Mouse (Mus musculus): ENCODE measurements around the gene Hdac9.

Hdac9 gene

DNA sequence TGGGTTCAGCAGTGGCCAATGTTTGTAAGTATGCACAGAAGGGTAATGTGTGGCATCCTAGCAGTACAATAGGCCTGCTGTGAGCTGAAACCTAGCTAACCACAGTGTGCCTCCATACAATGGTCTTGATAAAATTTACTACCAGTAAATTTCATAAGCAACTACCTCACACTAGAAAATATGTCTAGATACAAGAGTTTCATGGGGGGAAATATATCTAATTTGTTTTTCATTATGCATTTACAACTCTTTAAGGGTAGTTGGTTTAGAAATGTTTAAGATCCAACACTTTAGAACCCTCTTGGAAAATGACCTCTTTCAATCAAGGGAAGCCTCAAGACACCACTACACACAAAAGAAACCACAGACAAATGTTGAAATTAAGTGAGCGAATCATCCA, 589.8 kb downstream of the Hdac9 start:
- no peak for DNase-seq

DNA sequence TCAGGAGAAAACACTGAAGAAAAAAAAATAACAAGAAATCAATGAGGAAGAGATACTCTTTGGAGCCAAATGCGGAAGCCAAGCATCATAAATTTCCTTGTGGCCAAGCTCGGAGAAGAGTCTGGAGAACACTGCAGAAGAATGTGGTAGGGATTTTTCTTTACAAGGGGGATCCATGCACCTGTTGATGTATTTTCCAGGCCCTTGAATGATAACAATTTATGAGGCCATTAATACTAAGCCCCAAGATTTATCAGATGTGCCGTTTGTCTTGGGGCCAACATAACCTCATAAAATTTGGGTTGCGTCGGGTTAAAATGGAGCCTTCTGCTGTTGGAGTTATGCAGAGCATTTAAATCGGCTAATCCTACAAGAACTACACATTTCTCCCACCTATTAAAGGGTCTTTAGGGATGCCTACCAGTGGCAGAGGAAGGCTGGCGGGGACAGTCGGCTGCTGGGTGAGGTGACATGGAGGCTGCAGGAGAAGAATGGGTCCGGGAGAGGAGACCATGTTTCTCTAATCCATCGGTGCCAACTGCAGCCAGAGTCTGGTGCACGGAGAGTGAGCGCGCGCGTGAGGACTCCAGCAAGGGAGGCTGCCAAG, 604.7 kb downstream of the Hdac9 start:
- DNase-seq: no peak

DNA sequence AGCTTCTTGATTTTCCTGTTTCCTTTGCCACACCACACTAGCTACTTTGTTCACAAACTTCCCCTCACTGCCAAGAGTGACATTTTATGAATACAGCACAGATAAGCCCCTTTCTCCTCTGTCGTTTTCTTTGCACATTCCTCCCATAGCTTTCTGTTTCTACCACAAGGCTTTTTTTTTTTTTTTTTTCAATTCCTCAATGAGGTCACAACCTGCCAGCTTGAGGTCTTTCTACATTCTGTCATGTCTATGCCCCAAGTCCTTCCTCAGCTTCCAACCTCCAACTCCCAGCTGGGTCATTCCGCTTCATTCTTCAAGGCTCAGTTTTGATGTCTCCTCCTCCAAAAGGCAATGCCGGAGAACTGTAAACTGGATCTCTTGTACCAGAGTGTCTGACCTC, 611.4 kb downstream of the Hdac9 start:
- no peak for DNase-seq

DNA sequence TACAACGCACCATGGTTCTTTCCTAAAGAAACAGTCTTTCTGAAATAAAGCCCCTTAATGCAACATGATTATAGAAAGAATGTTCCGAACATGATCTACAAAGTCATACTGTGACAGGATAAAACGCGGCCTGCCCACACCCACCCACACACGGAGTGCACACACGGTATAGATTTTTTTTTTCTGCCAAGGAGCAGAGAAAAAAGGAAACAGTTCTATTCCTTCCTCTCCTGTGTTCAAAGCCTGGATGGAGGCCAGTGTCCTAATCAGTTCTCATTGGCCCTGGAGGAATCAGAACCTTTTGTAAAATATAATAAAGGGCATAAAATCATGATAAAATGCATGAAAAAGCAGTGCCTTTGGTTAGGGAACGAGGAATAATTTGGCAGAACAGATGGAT, 624.5 kb downstream of the Hdac9 start:
- no peak for DNase-seq

DNA sequence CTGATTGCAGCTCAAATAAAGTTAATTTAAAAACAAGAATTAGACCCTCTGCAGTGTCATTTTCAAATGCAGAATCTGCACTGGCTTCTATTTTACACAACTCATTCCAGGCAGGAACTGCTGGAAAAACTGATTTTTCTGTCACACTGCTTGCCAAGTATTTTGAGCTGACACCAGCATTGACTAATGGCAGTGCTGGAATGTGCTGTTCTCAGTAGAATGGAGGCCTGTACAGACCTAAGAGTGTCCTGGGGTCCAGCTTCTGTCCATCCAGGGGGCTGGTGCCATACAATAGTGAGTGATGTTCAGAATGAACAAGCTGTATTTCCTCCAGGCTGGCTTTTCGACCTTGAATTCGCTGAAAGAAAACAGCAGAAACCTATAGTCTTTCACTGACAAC, 629.7 kb downstream of the Hdac9 start:
- DNase-seq: no peak

DNA sequence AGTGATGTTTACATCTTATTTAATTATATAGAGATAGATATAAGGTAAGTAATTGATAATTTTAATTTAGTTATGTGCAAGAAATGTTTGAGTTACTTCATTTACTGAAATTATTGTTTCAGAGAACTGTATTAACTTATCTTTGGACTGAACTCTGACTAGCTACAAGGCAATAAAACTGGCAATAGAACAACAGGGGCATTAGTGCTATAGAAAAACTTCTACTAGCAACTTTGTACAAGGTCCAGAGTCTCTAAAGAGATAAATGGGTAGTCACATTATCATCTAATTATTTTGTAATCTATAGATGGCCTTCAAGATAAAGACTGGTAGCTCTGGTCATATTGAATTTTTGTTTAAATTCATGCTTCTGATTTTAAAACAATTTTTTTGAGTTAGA, 632.0 kb downstream of the Hdac9 start:
- no peak for DNase-seq

DNA sequence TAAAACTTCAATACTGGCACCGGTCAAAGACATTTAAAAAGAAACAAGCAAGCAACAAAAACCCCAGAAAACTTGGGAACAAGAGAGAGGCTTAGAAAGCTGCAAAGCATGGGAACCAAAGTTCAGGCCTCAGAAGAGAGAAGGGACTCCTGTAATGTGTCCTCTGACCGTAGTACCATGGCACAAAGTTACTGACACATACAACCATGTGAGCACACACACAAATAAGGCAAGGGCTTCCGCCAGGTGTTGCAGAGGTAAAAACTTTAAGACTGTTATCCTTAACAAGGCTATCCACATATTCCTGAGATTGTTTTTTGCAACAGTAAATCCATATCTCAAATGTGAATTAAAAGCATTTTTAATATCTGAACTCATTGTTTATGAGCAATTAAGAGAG, 632.5 kb downstream of the Hdac9 start:
- no peak for DNase-seq

DNA sequence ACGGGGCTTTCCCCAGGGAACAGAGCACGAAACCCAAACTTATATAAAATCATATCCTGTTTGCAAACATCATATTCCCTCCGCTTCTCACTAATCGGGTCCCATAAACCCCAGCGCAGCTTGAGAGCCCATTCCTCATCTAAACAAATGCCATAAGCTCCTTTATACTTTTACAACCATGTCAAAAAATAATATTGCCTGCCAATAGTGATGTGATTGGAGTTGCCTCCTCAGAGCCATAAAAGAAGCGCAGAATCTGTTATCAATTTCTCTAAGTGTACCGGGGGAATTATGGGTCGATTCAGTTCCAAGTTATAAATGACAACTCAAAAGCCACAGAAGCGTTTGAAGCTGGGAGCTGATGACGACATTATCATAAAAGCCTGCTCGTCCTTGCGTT, 638.1 kb downstream of the Hdac9 start:
- no peak for DNase-seq

DNA sequence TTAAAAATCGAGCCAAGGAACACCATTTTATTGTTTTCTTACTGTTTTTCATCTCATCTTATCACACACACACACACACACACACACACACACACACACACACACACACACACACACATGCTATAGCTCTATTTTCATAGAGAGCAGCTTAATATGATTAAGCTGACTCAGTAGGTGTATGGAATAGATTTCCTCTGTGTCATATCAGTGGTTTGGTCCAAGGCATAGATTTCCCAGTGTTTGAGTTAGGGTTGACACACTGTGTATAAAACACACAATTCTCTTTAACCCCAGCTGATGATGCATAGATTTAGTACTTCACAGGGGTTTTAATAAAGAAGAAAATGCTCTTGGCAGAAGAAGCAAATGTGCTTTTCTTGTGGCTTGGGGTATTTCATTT, 643.1 kb downstream of the Hdac9 start:
- DNase-seq: no peak

DNA sequence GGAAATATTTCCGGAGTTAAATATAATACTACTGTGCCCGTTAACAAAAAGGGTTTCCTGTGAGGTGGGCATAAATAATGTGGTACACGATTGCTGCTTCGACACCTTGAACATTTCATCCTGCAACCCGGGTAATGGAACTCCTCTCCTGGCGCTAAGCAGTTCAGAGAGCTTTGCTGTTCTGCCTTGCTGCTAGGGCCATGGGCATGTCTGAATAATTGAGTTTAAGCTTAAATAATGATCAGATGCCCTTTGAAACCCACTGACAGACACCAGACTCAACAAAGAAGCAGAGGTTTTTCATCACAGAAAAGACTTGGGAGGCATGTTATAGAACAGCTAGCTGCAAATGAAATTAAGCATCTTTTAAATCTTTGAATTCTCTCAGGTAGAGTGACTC, 646.8 kb downstream of the Hdac9 start:
- no peak for DNase-seq

DNA sequence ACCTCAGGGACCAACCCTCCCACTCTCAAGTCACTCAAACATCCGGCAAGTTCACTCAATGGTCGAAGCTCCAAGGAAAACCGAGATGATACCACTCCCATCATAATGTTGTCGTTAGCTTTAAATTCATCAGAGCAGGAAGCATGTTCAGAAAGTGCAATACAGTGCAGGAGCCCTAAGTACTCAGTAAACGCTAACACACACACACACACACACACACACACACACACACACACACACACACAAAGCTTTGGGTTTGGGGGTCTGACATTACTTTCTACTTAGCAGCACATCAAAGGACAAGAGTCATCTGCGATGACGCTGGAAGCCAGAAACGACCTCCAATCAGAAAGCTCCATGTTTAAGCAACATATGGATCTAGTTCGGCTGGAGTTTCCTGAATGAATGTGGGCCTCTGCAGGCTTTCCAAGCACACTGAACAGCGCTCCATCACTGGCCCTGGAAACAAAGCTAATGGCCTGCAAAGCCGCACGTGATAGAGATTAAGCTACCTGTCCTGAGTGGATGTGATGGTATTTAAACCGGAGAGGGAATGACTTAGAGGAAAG, 647.3 kb downstream of the Hdac9 start:
- DNase-seq: no peak

DNA sequence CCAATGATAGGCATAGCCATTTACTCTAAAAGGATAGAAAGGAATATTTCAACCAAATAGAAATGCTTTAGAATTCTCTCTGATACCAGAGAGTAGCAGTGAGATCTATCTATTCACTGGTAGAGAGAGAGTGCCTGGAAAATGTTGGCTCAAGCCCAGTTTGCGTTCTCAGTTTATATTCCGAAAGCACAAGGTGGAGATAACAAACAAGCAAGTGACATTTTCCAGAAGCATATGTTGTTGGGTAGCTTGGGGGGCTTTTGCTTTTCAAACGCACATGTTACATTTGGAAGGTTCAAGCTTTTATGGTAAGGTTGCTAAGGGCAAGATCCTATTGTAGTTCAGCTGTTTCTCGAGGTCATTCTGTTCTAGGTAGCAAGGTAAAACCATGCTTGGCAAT, 657.2 kb downstream of the Hdac9 start:
- no peak for DNase-seq

DNA sequence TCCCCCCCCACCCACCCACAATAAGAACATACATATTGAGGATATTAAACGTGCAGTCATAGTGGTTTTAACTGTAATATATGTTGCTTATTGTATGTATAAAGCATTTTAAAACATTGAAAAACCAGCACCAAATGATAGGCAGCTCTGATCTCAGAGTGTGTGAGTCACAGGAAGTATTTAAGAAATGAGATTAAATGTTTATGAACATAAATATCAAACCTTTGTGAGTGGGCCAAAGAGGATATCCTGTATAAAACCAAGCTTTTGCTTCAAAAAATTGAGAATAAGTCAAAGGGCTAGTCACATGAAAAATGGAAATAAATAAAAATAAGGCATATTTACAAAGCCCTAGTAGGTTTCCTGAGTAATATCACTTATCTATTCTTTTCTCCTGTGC, 667.7 kb downstream of the Hdac9 start:
- no peak for DNase-seq

DNA sequence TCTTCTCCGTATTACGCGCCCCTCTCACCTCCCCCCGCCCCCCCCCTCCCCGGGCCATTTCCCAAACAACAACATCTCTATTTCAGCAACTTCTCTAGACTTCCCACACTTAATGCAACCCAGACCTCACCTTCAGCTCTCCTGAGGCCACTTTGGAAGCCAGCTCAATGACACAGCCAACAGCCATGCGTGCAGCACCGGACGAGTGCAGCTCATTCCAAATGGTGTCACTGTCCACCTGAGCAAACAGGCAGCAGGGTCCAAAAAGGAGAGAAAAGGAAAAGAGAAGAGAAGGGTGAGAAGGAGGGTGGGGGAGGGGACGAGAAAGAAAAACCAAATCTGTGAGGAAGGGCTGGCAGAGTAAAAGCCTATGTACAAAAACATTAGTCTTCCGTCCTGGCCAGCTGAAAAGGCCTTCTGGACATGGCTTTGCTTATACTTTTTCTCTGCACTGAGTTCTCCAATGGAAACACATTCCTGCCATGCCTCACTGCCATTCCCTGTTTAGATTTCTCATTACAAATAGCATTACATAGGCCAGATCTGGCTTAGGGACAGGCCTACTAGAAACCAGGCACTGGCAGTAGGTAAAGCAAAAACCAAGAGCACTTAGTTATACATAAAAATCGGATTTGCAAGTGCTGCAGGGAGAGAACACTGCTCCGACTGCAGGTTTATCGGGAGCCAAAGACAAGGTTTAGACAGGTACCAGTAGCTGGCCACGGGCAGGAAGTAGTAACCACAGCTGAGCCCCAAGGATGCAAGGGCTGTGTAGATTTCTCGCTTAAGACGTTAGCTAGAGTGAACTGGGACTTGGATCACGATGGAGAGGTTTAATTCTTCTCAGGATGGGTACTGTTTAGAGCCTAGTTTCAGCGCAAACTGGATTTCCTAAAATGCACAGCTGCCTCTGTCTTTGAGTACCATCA, 668.4 kb downstream of the Hdac9 start:
- DNase-seq: peak; percentile 33

DNA sequence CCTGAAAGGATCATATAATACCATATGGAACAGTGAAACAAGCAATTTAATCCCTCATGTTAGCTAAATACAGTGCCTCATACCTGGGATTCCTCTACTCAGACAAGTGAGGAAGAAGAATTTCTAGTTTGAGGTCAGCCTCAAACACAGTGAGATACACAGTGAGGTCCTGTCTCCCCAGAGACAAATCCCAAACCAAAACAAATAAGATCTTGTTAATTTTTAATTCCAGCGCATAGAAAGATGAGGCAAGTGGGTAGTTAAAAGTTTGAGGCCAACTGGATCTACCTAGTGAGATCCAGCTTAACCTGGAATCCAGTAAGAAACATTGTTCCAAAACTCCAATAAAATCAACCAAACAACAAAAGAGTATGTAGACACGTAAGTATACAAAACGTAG, 678.1 kb downstream of the Hdac9 start:
- no peak for DNase-seq

DNA sequence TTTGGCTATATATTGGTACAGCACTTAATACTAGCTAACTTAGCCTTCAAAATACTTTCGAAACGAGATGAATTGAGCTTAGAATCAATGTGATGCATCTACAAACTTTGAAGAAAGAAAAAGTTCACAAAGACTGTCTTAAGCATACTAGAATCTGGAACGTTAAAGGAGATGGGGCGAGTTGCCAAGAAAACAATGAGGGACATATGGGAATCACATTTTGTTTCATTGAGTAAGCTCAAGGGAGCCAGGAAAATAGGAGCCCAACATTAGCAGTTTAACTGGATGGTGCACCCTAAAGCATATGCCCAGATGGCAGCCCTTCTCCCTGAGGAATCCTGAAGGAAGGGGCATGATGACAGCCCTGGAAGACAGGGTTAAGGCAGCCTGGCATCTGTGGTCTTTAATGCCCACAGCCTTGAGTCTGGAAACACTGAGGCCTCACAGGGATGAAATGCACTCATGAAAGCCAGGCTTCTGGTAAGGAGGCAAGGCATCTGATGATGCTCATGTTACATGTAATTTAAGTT, 685.2 kb downstream of the Hdac9 start:
- DNase-seq: no peak

DNA sequence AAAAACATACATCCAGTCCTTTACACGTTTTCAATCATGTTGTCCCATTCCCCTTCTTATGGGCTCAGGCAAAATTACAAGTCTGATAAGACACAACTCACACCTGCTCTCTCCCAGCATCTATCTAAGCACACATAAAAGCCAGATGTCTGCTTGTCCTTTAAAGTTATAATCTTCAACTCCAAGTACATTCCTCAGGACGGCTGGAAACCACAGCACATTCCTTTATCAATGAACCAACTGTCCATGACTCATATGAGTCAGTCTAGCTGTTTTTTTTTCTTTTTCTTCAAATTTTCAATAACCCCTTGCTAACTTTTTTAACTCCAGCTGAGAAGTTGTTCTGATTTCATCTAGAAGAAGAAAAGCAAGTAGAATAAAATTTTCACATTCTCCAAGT, 692.4 kb downstream of the Hdac9 start:
- no peak for DNase-seq

DNA sequence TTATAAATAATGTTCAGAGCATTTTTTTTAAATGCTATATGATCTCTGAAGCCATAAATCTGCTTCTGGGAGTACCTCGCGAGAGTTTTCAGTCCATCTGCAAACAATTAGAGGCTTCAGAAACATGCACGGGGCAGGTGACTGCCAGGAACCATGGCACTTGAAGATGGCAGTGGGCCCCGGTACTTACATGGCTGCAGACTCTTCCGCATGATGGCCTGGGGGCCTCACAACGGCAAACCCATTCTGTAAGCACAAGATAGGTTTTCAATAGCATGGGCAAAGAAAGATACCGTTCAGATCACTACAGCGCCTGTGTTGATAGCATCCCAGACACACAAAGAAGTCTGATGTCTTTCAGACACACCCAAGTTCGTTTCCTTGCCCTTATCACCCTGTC, 695.9 kb downstream of the Hdac9 start:
- no peak for DNase-seq

DNA sequence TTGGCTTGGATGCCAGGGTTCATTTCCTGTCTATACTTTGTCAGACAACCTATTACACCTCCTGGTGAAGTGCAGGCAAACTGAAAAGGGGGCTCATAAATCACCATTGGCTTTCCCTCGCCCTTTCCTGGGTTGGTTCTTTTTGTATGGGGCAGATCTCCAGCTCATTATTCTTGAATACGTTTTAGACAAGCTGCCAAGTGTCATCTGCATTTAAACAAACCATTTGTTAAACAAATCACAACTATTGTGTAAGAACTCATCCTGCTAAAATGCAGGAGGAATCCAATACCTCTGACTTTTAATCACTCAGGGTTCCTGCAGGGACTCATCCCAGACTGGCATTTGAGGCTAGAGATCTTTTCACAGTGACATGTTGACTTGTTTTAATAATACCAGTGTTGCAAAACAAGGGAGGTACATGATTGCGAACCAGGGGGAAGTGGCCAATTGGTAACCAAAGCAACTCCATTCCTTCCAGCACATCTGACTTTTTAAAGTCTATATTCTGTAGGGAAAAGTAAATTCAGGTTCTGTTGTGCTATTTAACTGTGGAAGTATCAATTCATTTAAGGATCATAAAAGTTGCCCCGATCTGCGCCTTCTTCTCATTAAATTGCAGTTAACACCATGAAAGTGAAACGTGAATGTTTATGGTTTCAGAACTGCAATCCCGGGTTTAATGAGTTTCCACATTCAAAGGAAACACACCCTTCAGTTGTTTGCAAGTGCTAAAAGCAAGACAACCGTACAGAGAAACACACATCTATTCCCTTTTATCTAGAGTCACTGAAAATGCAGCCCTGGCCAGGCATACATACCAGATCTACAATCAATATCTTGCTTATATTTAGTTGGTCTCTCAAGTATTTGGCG, 696.6 kb downstream of the Hdac9 start:
- no peak for DNase-seq

DNA sequence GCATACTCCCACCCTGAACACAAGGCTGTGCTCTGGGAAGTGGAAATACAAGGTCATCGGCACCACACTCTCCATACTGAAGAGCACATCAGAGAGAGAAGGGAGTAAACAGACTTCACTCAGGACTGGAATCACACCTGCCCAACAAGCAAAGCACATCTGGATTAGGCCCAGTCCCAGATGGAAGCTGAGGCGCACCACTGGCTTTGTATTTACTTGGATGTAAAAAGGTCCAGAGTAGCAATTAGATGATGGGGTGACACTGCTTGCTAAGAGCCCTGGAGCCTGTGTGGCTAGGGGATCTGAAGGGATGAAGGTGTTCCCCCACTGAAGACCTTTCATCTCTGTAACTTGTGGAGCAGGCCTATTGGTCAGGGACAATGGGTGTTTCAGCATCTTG, 698.3 kb downstream of the Hdac9 start:
- no peak for DNase-seq

DNA sequence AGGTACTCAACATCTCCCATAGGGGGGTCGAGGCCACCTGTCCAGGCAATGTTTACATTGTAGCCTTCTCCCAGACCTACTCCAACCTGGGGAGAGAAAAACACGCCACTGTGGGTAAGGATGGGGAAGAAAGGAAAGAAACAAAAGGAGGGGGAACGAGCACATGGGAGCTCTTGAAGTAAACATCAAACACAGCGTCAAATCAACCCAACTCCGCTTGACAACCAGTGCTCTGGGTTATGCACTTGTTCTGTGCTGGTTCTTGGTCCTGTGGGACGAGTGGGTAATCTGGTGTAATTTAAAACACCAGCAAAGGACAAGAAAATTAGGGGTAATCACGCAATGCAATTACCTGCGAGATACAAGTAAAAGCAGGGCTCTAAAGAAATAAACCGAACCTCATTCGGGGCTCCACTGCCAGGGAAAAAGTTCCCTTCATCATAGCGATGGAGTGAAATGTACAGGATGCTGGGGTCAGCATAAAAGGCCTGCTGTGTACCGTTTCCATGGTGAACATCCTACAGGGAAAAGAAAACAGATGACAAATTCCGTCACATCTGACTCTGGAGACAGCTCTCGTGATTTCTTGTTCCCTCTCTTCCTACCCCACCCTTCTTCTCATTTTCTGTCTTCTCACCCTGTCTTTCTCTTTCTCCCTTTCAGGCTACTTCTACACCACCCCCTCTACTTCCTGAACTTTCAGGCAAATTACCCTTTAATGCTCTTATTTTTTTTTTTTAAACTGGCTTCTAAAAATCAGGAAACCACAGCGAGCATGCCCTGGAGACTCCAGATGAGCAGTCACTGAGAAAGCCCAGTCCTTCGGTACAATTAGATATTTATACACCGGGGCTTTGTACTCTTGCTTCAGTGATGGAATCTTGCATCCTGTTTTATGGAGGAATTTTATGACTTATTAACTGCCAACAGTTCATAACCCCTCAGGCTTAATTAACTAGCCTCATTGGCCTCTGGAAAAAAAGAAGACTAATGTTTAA, 701.6 kb downstream of the Hdac9 start:
- no peak for DNase-seq

DNA sequence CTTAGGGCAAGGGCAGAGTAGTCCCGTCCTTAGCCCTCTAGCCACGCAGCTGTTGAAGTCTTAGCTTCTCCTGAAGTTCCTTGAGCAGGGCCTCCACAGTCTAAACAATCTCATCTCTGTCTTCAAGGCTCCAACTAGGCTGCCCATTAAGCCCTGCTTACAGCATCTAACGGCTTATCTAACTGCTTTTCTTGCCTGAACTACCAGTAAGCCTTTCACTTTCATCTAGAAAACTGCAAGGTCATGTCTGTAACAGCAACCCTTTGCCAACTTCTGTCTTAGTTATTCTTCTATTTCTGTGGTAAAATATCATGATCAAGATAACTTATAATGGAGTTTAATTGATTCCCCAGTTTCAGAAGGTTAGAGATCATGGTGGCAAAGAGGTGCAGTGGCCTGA, 704.7 kb downstream of the Hdac9 start:
- no peak for DNase-seq
